ENCODE assay signal across 8 mouse cellular contexts in the genomic region with DNA sequence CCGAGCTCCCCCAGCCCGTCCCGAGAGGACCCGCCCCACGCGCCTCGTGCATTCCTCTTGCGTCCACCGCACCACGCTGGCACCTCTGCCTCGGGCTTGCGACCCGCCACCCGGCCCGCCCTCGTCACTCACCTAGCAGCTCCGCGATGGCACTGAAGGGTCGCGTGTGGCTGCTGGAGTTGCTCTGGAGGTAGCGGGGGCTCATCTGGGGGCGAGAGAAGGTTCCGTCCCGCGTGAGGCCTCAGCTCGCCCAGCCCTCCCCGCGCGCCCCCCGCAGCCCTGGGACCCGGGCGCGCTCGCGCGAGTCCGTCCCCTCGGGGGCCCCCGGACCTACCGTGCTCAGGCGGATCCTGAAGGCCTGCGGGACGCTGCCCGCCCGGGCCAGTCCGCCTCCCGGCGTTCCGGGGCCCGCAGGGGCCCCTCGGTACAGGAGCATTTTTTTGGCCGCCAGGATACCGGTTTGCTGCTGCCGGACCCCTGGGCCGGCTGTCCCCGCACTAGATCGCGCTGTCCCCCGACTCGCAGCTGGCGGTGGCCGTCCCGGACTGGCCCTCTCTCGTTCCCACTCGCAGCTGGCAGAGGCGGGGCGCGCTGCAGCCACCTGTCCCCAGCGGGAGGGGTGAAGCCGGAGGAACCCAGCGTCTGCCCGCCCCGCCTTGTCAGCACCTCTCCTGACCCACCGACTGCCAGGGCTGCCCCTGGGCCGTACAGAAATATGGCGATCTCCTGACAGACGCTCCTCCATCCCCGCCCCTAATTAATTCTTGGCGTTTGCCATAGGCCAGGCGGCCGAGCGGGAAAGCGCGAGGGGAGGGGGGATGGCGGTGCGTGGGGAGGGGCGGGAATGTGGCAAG. TPM values are rescaled to one million over a fixed set of nuclear protein-coding genes. Genes with fewer than 3 reads are reported as not detected.
DNase-seq lines count a peak whose midpoint lies in the region; ATAC-seq and TF ChIP-seq lines count a peak whose summit lies in the region.

TSS of gene Morc4 (minus strand) at position 740 of the 854 bp plus-strand sequence.

- H3K36me3 ChIP-seq in hindbrain, embryonic 10.5 days, result no peaks in the 10 kb centered on the region
- no peaks in the 10 kb centered on the region for H3K36me3 ChIP-seq in lung, embryonic 16.5 days (ENCODE audit: control insufficient read depth, insufficient read depth, low read length)

- ATAC-seq in lung, embryonic 16.5 days (ENCODE audit: low read depth), result peak; percentile 96
- no peak for ATAC-seq in CD4-positive, CD25-positive, alpha-beta regulatory T cell, adult 4 months

- peak within 1 kb of the TSS; percentile 73 for H3K9ac ChIP-seq in lung, embryonic 16.5 days (ENCODE audit: low read length)

- peak within 1 kb of the TSS; percentile 67 for H3K4me3 ChIP-seq in cerebellum, adult 2 months (replicated peaks; ENCODE audit: insufficient read depth, low read depth, low read length)
- H3K4me3 ChIP-seq in hindbrain, embryonic 10.5 days, result peak within 1 kb of the TSS; percentile 67
- peak within 1 kb of the TSS; percentile 65 for H3K4me3 ChIP-seq in lung, embryonic 16.5 days (ENCODE audit: low read length)

- 0 out of 2 replicates have a peak, but pooled peaks have one; percentile 10 for TF ChIP-seq POLR2A in cerebellum, adult 2 months (IDR thresholded peaks at IDR 0.05; ENCODE audit: borderline replicate concordance, insufficient read depth, low read length)

- peak within 1 kb of the TSS; percentile 66 for H3K4me2 ChIP-seq in lung, embryonic 16.5 days (ENCODE audit: low read depth, low read length)

- no peak within 1 kb of the TSS for H3K27ac ChIP-seq in cerebellum, adult 2 months (ENCODE audit: insufficient read depth, low read length)
- peak within 1 kb of the TSS; percentile 79 for H3K27ac ChIP-seq in hindbrain, embryonic 10.5 days
- peak within 1 kb of the TSS; percentile 17; the same call in 1 of the 2 replicates for H3K27ac ChIP-seq in lung, embryonic 16.5 days (ENCODE audit: low read length)

- no peaks in the 10 kb centered on the region for H3K27me3 ChIP-seq in cerebellum, adult 2 months (ENCODE audit: control insufficient read depth, insufficient read depth, low read length)
- peaks cover 64% of the 10 kb centered on the region for H3K27me3 ChIP-seq in hindbrain, embryonic 10.5 days (ENCODE audit: insufficient read depth, poor library complexity, severe bottlenecking)
- no peaks in the 10 kb centered on the region for H3K27me3 ChIP-seq in lung, embryonic 16.5 days (ENCODE audit: control insufficient read depth, insufficient read depth, low read depth, low read length)

- TF ChIP-seq CTCF in cerebellum, adult 2 months (IDR thresholded peaks at IDR 0.05; ENCODE audit: borderline replicate concordance, insufficient read depth, low read depth, low read length), result no peak

- DNase-seq in R1 (ENCODE audit: low read depth, low spot score), result peak; percentile 79
- DNase-seq in cerebellum, adult 2 months, result peak; percentile 62 to 70
- peak; percentile 46 for DNase-seq in forelimb bud, embryonic 11.5 days (ENCODE audit: low read depth, low spot score)
- DNase-seq in hindbrain, embryonic 10.5 days (ENCODE audit: low spot score), result peak; percentile 69
- peak; percentile 15 to 31 for DNase-seq in layer of hippocampus, postnatal 14 days (ENCODE audit: low spot score in 2 of 2)
- DNase-seq in retina, postnatal 1 day, result peak; percentile 85

- 7% methylated on average over 60 of the region's 87 CpGs for whole genome bisulfite sequencing in cerebellum, adult 2 months
- 21% methylated on average over 76 of the region's 87 CpGs for WGBS in hindbrain, embryonic 10.5 days
- WGBS in lung, embryonic 16.5 days, result 17% methylated on average over 47 of the region's 87 CpGs

- H3K9me3 ChIP-seq in hindbrain, embryonic 10.5 days, result peaks cover 5% of the 10 kb centered on the region; the same call in 1 of the 2 replicates
- H3K9me3 ChIP-seq in lung, embryonic 16.5 days (ENCODE audit: control insufficient read depth, low read length), result no peaks in the 10 kb centered on the region

- H3K4me1 ChIP-seq in cerebellum, adult 2 months (ENCODE audit: control insufficient read depth, insufficient read depth, low read length), result no peaks in the 10 kb centered on the region
- H3K4me1 ChIP-seq in hindbrain, embryonic 10.5 days (replicated peaks), result no peaks in the 10 kb centered on the region
- no peaks in the 10 kb centered on the region for H3K4me1 ChIP-seq in lung, embryonic 16.5 days (replicated peaks; ENCODE audit: control insufficient read depth, insufficient read depth, low read length)

RNA-seq across cellular contexts. Expression of gene Morc4, which starts in this region (rescaled TPM):
- polyA plus RNA-seq in cerebellum, adult 2 months (2012; rRNA removed), result 6.6 and 7.0 TPM in 2 replicates
- 5.8 and 6.0 TPM in 2 replicates for polyA plus RNA-seq in hindbrain, embryonic 10.5 days (2016; fragmentation: Nextera tagmentation; extraction: Ambion mirVana)
- 1 to 10 TPM; 4.5 to 7.3 TPM for total RNA-seq in layer of hippocampus, postnatal 14 days (2021)
- 13.6 and 13.9 TPM in 2 replicates for polyA plus RNA-seq in lung, embryonic 16.5 days (2015; fragmentation: Nextera tagmentation; extraction: Ambion mirVana)
- not detected for polyA plus RNA-seq in CD4-positive, CD25-positive, alpha-beta regulatory T cell, adult 4 months (2017; shearing (Covaris generic))

Comparison
In these comparisons a context has a peak if more than half of its experiments do, and no peak if none do; other contexts are left out.
1. DNase-seq: peak in every context shown above with its lines; median percentile 85 in retina, postnatal 1 day; 79 in R1; 69 in hindbrain, embryonic 10.5 days; 66 in cerebellum, adult 2 months; 46 in forelimb bud, embryonic 11.5 days; 23 in layer of hippocampus, postnatal 14 days.